In the genomic region with DNA sequence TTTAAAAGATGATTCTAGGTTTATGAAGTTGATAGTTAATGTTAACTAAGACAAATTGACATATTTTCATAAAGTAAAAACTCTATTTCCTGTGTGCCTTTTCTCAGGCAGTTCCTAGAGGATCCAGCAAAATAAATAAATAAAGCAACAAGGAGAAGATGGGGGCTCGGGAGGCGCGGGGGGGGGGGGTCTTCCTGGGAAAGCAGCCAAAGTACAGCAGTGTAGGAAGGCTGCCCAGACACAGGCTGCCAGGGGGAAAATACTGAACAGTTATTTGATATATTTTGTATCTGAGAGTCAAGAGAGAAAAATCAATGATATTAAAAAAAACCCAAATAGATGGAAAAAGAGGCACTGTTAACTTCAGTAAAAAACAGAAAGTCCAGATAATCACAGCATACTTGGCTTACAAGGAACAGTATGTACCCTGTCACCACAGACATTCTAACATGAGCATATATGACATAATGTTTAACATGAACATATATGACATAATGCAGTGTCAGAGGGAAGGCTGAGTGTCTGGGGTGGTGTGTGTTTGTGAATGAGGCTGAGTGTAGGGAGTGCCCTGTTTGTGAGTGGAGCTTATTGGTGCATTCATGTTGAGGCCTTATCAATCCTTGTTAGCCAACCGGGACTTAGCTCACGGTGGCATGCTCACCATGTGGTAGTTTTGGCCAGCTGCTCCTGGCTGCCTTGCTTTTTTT, we compare ENCODE assay signal across 17 mouse cellular contexts.
DNase-seq lines count a peak whose midpoint lies in the region; ATAC-seq and TF ChIP-seq lines count a peak whose summit lies in the region.
"Had no signal": no experiment of that assay in that cellular context is flagged by ENCODE, and none has a peak within 500 bp of the region (broad histone marks: within the 10 kb centered on the region; RNA-seq: fewer than 3 reads in every experiment).

No protein-coding gene starts in this region.

- no peak overlapping the region for H3K27ac ChIP-seq in heart, postnatal 0 days (ENCODE audit: low read depth)
- no peak overlapping the region for H3K27ac ChIP-seq in liver, embryonic 11.5 days (ENCODE audit: low read depth, low read length)
- H3K27ac ChIP-seq in embryonic facial prominence, embryonic 15.5 days (replicated peaks): peak overlapping the region; percentile 66
- H3K27ac ChIP-seq in stomach, embryonic 14.5 days (ENCODE audit: low read length): peak overlapping the region; percentile 22; the same call in 1 of the 2 replicates
- H3K27ac ChIP-seq: heart, embryonic 10.5 days; hindbrain, embryonic 14.5 days; midbrain, embryonic 15.5 days had no signal

- TF ChIP-seq CTCF in heart, postnatal 0 days (IDR thresholded peaks at IDR 0.05; ENCODE audit: low read depth): no peak

- no peaks in the 10 kb centered on the region for H3K36me3 ChIP-seq in heart, postnatal 0 days (replicated peaks; ENCODE audit: control insufficient read depth, insufficient read depth, low read length)
- no peaks in the 10 kb centered on the region for H3K36me3 ChIP-seq in liver, embryonic 11.5 days (ENCODE audit: control insufficient read depth, insufficient read depth, low read length)
- H3K36me3 ChIP-seq in embryonic facial prominence, embryonic 15.5 days: no peaks in the 10 kb centered on the region
- no peaks in the 10 kb centered on the region for H3K36me3 ChIP-seq in stomach, embryonic 14.5 days (ENCODE audit: control insufficient read depth, insufficient read depth, low read length)
- H3K36me3 ChIP-seq: heart, embryonic 10.5 days; midbrain, embryonic 15.5 days had no signal

- no peaks in the 10 kb centered on the region for H3K9me3 ChIP-seq in heart, postnatal 0 days (replicated peaks; ENCODE audit: control insufficient read depth, low read length)
- H3K9me3 ChIP-seq in liver, embryonic 11.5 days (ENCODE audit: control insufficient read depth, low read length): no peaks in the 10 kb centered on the region
- no peaks in the 10 kb centered on the region for H3K9me3 ChIP-seq in embryonic facial prominence, embryonic 15.5 days (replicated peaks)
- no peaks in the 10 kb centered on the region for H3K9me3 ChIP-seq in stomach, embryonic 14.5 days (ENCODE audit: control insufficient read depth, low read depth, low read length)
- H3K9me3 ChIP-seq: heart, embryonic 10.5 days; midbrain, embryonic 15.5 days had no signal

- H3K4me2 ChIP-seq in heart, postnatal 0 days (ENCODE audit: low read depth, low read length): no peak overlapping the region
- H3K4me2 ChIP-seq in liver, embryonic 11.5 days: no peak overlapping the region
- no peak overlapping the region for H3K4me2 ChIP-seq in embryonic facial prominence, embryonic 15.5 days (replicated peaks)
- no peak overlapping the region for H3K4me2 ChIP-seq in stomach, embryonic 14.5 days (replicated peaks; ENCODE audit: low read depth, low read length)
- H3K4me2 ChIP-seq: hindbrain, embryonic 14.5 days; midbrain, embryonic 15.5 days had no signal

- ATAC-seq in heart, postnatal 0 days (ENCODE audit: insufficient read depth, low read depth): peak; percentile 41; the same call in 1 of the 2 replicates
- no peak for ATAC-seq in liver, embryonic 11.5 days (replicated peaks; ENCODE audit: low FRiP score)
- peak; percentile 76; the same call in 1 of the 2 replicates for ATAC-seq in embryonic facial prominence, embryonic 15.5 days (ENCODE audit: insufficient number of reproducible peaks, low FRiP score, low TSS enrichment, low read depth)
- peak; percentile 14; the same call in 1 of the 2 replicates for ATAC-seq in stomach, embryonic 14.5 days (ENCODE audit: insufficient number of reproducible peaks, insufficient read depth, low FRiP score, low read depth)
- ATAC-seq: activated CD4-positive, CD25-positive, alpha-beta regulatory T cell, adult 4 months; midbrain, embryonic 15.5 days; Patski had no signal

- no peak overlapping the region for H3K9ac ChIP-seq in heart, postnatal 0 days (replicated peaks; ENCODE audit: low read depth, low read length)
- H3K9ac ChIP-seq in liver, embryonic 11.5 days (ENCODE audit: low read depth, low read length): no peak overlapping the region
- no peak overlapping the region for H3K9ac ChIP-seq in embryonic facial prominence, embryonic 15.5 days
- H3K9ac ChIP-seq in stomach, embryonic 14.5 days (replicated peaks; ENCODE audit: low read depth, low read length): no peak overlapping the region
- H3K9ac ChIP-seq: hindbrain, embryonic 14.5 days; midbrain, embryonic 15.5 days had no signal

- TF ChIP-seq EP300 in heart, postnatal 0 days (IDR thresholded peaks at IDR 0.05; ENCODE audit: low read depth): no peak

- no peaks in the 10 kb centered on the region for H3K27me3 ChIP-seq in heart, postnatal 0 days (ENCODE audit: control insufficient read depth, insufficient read depth, low read length)
- no peaks in the 10 kb centered on the region for H3K27me3 ChIP-seq in liver, embryonic 11.5 days (replicated peaks; ENCODE audit: control insufficient read depth, insufficient read depth, low read length)
- no peaks in the 10 kb centered on the region for H3K27me3 ChIP-seq in embryonic facial prominence, embryonic 15.5 days
- H3K27me3 ChIP-seq in stomach, embryonic 14.5 days (ENCODE audit: control insufficient read depth, insufficient read depth, low read length): no peaks in the 10 kb centered on the region
- H3K27me3 ChIP-seq: midbrain, embryonic 15.5 days had no signal

- peak; percentile 13 for DNase-seq in heart, postnatal 0 days (ENCODE audit: low spot score)
- DNase-seq in heart, adult 8-10 months (ENCODE audit: low spot score): no peak
- peak; percentile 16 for DNase-seq in liver
- DNase-seq in liver, embryonic 11.5 days (ENCODE audit: low spot score): no peak
- no peak for DNase-seq in spleen, postnatal 14 days (ENCODE audit: low spot score in 2 of 2)
- DNase-seq: cerebellum, adult 9-11 months; gastrocnemius, postnatal 36 days; heart, postnatal 14 days; kidney, adult 2 months had no signal

- H3K4me1 ChIP-seq in heart, postnatal 0 days (ENCODE audit: control insufficient read depth, insufficient read depth): no peaks in the 10 kb centered on the region
- no peaks in the 10 kb centered on the region for H3K4me1 ChIP-seq in liver, embryonic 11.5 days (replicated peaks; ENCODE audit: control insufficient read depth, insufficient read depth, low read length)
- H3K4me1 ChIP-seq in embryonic facial prominence, embryonic 15.5 days: peaks cover 5% of the 10 kb centered on the region; the same call in 1 of the 2 replicates
- 0 out of 2 replicates have a peak, but pooled peaks cover 6% of the 10 kb centered on the region for H3K4me1 ChIP-seq in stomach, embryonic 14.5 days (ENCODE audit: control insufficient read depth, insufficient read depth, low read length)

- no peak overlapping the region for H3K4me3 ChIP-seq in heart, postnatal 0 days (ENCODE audit: low read depth, low read length)
- no peak overlapping the region for H3K4me3 ChIP-seq in liver, embryonic 11.5 days (ENCODE audit: low read depth, low read length)
- H3K4me3 ChIP-seq in embryonic facial prominence, embryonic 15.5 days (replicated peaks): no peak overlapping the region
- no peak overlapping the region for H3K4me3 ChIP-seq in stomach, embryonic 14.5 days (ENCODE audit: low read depth, low read length)
- H3K4me3 ChIP-seq: erythroblast, embryonic 14.5 days; heart, embryonic 10.5 days; midbrain, embryonic 15.5 days had no signal

- 28% methylated on average over 5 of the region's 5 CpGs for WGBS in heart, postnatal 0 days
- WGBS in liver, embryonic 11.5 days: 65% methylated on average over 5 of the region's 5 CpGs
- 21% methylated on average over 5 of the region's 5 CpGs for WGBS in embryonic facial prominence, embryonic 15.5 days
- 39% methylated on average over 5 of the region's 5 CpGs for WGBS in stomach, embryonic 14.5 days

Comparison
In these comparisons a context has a peak if more than half of its experiments do, and no peak if none do; other contexts are left out.
1. DNase-seq: peak in heart, postnatal 0 days (single experiment) and liver (single experiment); none in heart, adult 8-10 months (single experiment), liver, embryonic 11.5 days (single experiment) and spleen, postnatal 14 days (0 of 2).
2. H3K27ac ChIP-seq: peak in embryonic facial prominence, embryonic 15.5 days (single experiment) and stomach, embryonic 14.5 days (single experiment); none in heart, postnatal 0 days (single experiment) and liver, embryonic 11.5 days (single experiment).